Comparison of ENCODE assay signal across 30 mouse cellular contexts in the genomic region with DNA sequence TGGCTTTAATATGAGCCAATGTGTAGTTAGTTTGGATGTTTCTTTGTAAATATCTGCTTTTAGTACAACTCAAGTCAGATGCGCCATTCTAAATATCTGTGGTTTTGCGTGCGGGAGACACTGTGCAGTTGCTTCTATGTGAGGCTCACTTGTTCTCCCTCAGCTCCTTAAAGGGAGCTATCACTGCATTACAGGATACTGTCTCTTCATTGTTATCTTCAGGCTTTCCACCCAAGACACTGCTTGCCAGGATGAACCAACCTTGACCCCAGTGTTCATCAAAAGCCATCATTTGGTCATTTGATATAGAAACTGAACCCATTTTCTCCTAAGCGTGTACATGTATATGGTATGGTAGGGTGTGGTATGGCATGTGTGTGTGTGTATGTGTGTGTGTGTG. TPM values are rescaled to one million over a fixed set of nuclear protein-coding genes. Genes with fewer than 3 reads are reported as not detected.
A peak's percentile ranks its signal among the peaks of the same experiment; 100 is the strongest.
DNase-seq lines count a peak whose midpoint lies in the region; ATAC-seq and TF ChIP-seq lines count a peak whose summit lies in the region.
"Had no signal": no experiment of that assay in that cellular context is flagged by ENCODE, and none has a peak within 500 bp of the region (broad histone marks: within the 10 kb centered on the region; RNA-seq: fewer than 3 reads in every experiment).

No protein-coding gene starts in this region.

- H3K9ac ChIP-seq in forebrain, postnatal 0 days: no peak overlapping the region
- no peak overlapping the region for H3K9ac ChIP-seq in forebrain, embryonic 12.5 days
- no peak overlapping the region for H3K9ac ChIP-seq in liver, embryonic 14.5 days (replicated peaks)
- H3K9ac ChIP-seq: embryonic facial prominence, embryonic 13.5 days; heart, embryonic 12.5 days; heart, embryonic 15.5 days; hindbrain, embryonic 13.5 days had no signal

- TF ChIP-seq EP300 in liver, embryonic 14.5 days (IDR thresholded peaks at IDR 0.05; ENCODE audit: low read depth): no peak

- H3K4me2 ChIP-seq in forebrain, postnatal 0 days (ENCODE audit: low read depth): no peak overlapping the region
- H3K4me2 ChIP-seq in forebrain, embryonic 12.5 days: no peak overlapping the region
- H3K4me2 ChIP-seq in liver, embryonic 14.5 days (ENCODE audit: low read depth): no peak overlapping the region
- H3K4me2 ChIP-seq: embryonic facial prominence, embryonic 13.5 days; heart, embryonic 12.5 days; heart, embryonic 15.5 days; hindbrain, embryonic 13.5 days had no signal

- TF ChIP-seq CTCF in forebrain, postnatal 0 days (IDR thresholded peaks at IDR 0.05; ENCODE audit: low read depth): no peak
- no peak for TF ChIP-seq CTCF in bone marrow, adult 2 months (IDR thresholded peaks at IDR 0.05; ENCODE audit: control insufficient read depth, insufficient read depth, low read length)
- TF ChIP-seq CTCF in liver, embryonic 14.5 days (IDR thresholded peaks at IDR 0.05; ENCODE audit: low read depth): no peak

- no peaks in the 10 kb centered on the region for H3K27me3 ChIP-seq in forebrain, postnatal 0 days (ENCODE audit: insufficient read depth, low read length)
- no peaks in the 10 kb centered on the region for H3K27me3 ChIP-seq in forebrain, embryonic 12.5 days
- no peaks in the 10 kb centered on the region for H3K27me3 ChIP-seq in liver, embryonic 14.5 days (ENCODE audit: control insufficient read depth, insufficient read depth, low read length)
- H3K27me3 ChIP-seq in embryonic facial prominence, embryonic 10.5 days (replicated peaks; ENCODE audit: low read depth, poor library complexity, severe bottlenecking): no peaks in the 10 kb centered on the region
- H3K27me3 ChIP-seq: embryonic facial prominence, embryonic 13.5 days; heart, embryonic 12.5 days; heart, embryonic 15.5 days; hindbrain, embryonic 13.5 days had no signal

- H3K9me3 ChIP-seq in forebrain, postnatal 0 days (ENCODE audit: low read length): no peaks in the 10 kb centered on the region
- H3K9me3 ChIP-seq in forebrain, embryonic 12.5 days: no peaks in the 10 kb centered on the region
- H3K9me3 ChIP-seq in liver, embryonic 14.5 days (ENCODE audit: control insufficient read depth, low read length): no peaks in the 10 kb centered on the region
- no peaks in the 10 kb centered on the region for H3K9me3 ChIP-seq in embryonic facial prominence, embryonic 10.5 days
- H3K9me3 ChIP-seq: embryonic facial prominence, embryonic 13.5 days; forebrain, embryonic 10.5 days; heart, embryonic 12.5 days; heart, embryonic 15.5 days; hindbrain, embryonic 10.5 days; hindbrain, embryonic 13.5 days had no signal

- no peak for ATAC-seq in forebrain, postnatal 0 days
- no peak for ATAC-seq in forebrain, embryonic 12.5 days (ENCODE audit: low FRiP score)
- ATAC-seq in liver, embryonic 14.5 days (ENCODE audit: insufficient read depth): peak; percentile 60; the same call in 1 of the 2 replicates
- ATAC-seq in megakaryocyte progenitor cell, adult 5-6 weeks (replicated peaks; ENCODE audit: poor library complexity): peak; percentile 38
- ATAC-seq: activated CD4-positive, CD25-positive, alpha-beta regulatory T cell, adult 4 months; forebrain, embryonic 14.5 days; hindbrain, embryonic 16.5 days had no signal

- H3K4me1 ChIP-seq in forebrain, postnatal 0 days (ENCODE audit: insufficient read depth): no peaks in the 10 kb centered on the region
- H3K4me1 ChIP-seq in forebrain, embryonic 12.5 days: no peaks in the 10 kb centered on the region
- H3K4me1 ChIP-seq in bone marrow, adult 2 months (ENCODE audit: control insufficient read depth, insufficient read depth, low read length): peaks cover 3% of the 10 kb centered on the region
- peaks cover 10 to 25% of the 10 kb centered on the region in 2 experiments for H3K4me1 ChIP-seq in liver, embryonic 14.5 days (replicated peaks; ENCODE audit: control insufficient read depth in 2 of 2, insufficient read depth in 2 of 2, low read length in 1 of 2)
- H3K4me1 ChIP-seq in embryonic facial prominence, embryonic 10.5 days: no peaks in the 10 kb centered on the region
- H3K4me1 ChIP-seq: embryonic facial prominence, embryonic 13.5 days; forebrain, embryonic 10.5 days; hindbrain, embryonic 10.5 days; hindbrain, embryonic 13.5 days had no signal

- TF ChIP-seq POLR2A in bone marrow, adult 2 months (IDR thresholded peaks at IDR 0.05; ENCODE audit: borderline replicate concordance, control insufficient read depth, low read depth, low read length): no peak

- DNase-seq in forebrain, postnatal 0 days: no peak
- DNase-seq in liver, embryonic 14.5 days (ENCODE audit: low read depth in 3 of 3, low spot score in 3 of 3): no peak
- DNase-seq in layer of hippocampus, adult 18-20 months (ENCODE audit: low spot score in 2 of 2): no peak
- DNase-seq in adrenal gland, postnatal 14 days: no peak
- no peak for DNase-seq in embryonic facial prominence, embryonic 10.5 days (ENCODE audit: low spot score)
- DNase-seq: adrenal gland, adult 8-10 months; adrenal gland, postnatal 36 days; cerebellum, adult 11 months; cerebellum, adult 2 months; cerebellum, adult 9-11 months; cerebellum, postnatal 25 days; gastrocnemius, postnatal 25 days; heart, adult 18-20 months; heart, postnatal 10 days; heart, postnatal 36 days had no signal

- H3K27ac ChIP-seq in forebrain, postnatal 0 days (ENCODE audit: low read depth, low read length): peak overlapping the region; percentile 66
- no peak overlapping the region for H3K27ac ChIP-seq in forebrain, embryonic 12.5 days
- 0 out of 2 replicates have a peak overlapping the region, but pooled peaks have one; percentile 16 for H3K27ac ChIP-seq in bone marrow, adult 2 months (ENCODE audit: control insufficient read depth, insufficient read depth, low read depth, low read length, poor library complexity)
- H3K27ac ChIP-seq in liver, embryonic 14.5 days: no peak overlapping the region
- no peak overlapping the region for H3K27ac ChIP-seq in embryonic facial prominence, embryonic 10.5 days (replicated peaks)
- H3K27ac ChIP-seq: embryonic facial prominence, embryonic 13.5 days; forebrain, embryonic 10.5 days; heart, embryonic 15.5 days; hindbrain, embryonic 10.5 days; hindbrain, embryonic 13.5 days had no signal

- 95% methylated on average over 4 of the region's 4 CpGs for WGBS in forebrain, postnatal 0 days
- 97% methylated on average over 4 of the region's 4 CpGs for WGBS in forebrain, embryonic 12.5 days
- 77% methylated on average over 4 of the region's 4 CpGs for WGBS in bone marrow, adult 2 months
- WGBS in liver, embryonic 14.5 days (ENCODE audit: insufficient replicate concordance): 64% methylated on average over 4 of the region's 4 CpGs
- 93% methylated on average over 4 of the region's 4 CpGs for WGBS in embryonic facial prominence, embryonic 10.5 days

- no peak overlapping the region for H3K4me3 ChIP-seq in forebrain, postnatal 0 days (ENCODE audit: low read depth, low read length)
- H3K4me3 ChIP-seq in forebrain, embryonic 12.5 days (replicated peaks): no peak overlapping the region
- no peak overlapping the region for H3K4me3 ChIP-seq in bone marrow, adult 2 months (replicated peaks; ENCODE audit: control insufficient read depth, low read depth, low read length)
- no peak overlapping the region for H3K4me3 ChIP-seq in liver, embryonic 14.5 days (ENCODE audit: insufficient read depth in 1 of 2, low read depth in 2 of 2, low read length in 2 of 2)
- H3K4me3 ChIP-seq in embryonic facial prominence, embryonic 10.5 days: no peak overlapping the region
- H3K4me3 ChIP-seq: embryonic facial prominence, embryonic 13.5 days; forebrain, embryonic 10.5 days; heart, embryonic 12.5 days; heart, embryonic 15.5 days; hindbrain, embryonic 10.5 days; hindbrain, embryonic 13.5 days had no signal

- no peaks in the 10 kb centered on the region for H3K36me3 ChIP-seq in forebrain, postnatal 0 days (ENCODE audit: insufficient read depth)
- peaks cover 28% of the 10 kb centered on the region for H3K36me3 ChIP-seq in forebrain, embryonic 12.5 days (replicated peaks)
- no peaks in the 10 kb centered on the region for H3K36me3 ChIP-seq in liver, embryonic 14.5 days (replicated peaks; ENCODE audit: control insufficient read depth, insufficient read depth, low read depth)
- H3K36me3 ChIP-seq in embryonic facial prominence, embryonic 10.5 days (replicated peaks): peaks cover 71% of the 10 kb centered on the region
- H3K36me3 ChIP-seq: heart, embryonic 15.5 days had no signal

RNA-seq across cellular contexts. Expression of a gene that starts 57.4 kb away (rescaled TPM):
- total RNA-seq in forebrain, postnatal 0 days (2014; rRNA removed): 33.6 and 54.7 TPM in 2 replicates
- 15.2 and 20.5 TPM in 2 replicates for polyA plus RNA-seq in forebrain, postnatal 0 days (2015; fragmentation: Nextera tagmentation; extraction: Ambion mirVana)
- polyA plus RNA-seq in forebrain, embryonic 12.5 days (2016; fragmentation: Nextera tagmentation; extraction: Ambion mirVana): 1.5 and 3.2 TPM in 2 replicates
- 1.00 and 1.0 TPM in 2 replicates for polyA plus RNA-seq in bone marrow, adult 2 months (2011; ENCODE audit: insufficient read depth, insufficient read length, low replicate concordance, missing spikeins)
- polyA plus RNA-seq in liver, embryonic 14.5 days (2012; rRNA removed): 0.06 and 0.08 TPM in 2 replicates
- polyA plus RNA-seq in liver, embryonic 14.5 days (2014; fragmentation: Nextera tagmentation; extraction: Ambion mirVana): 0.06 and 0.17 TPM in 2 replicates
- total RNA-seq in megakaryocyte progenitor cell, adult 5-6 weeks (2015): not detected in 2 replicates
- not detected in 2 replicates for total RNA-seq in megakaryocyte progenitor cell, adult 5-6 weeks (2017)
- total RNA-seq in layer of hippocampus, adult 18-20 months (2021): 1 to 10 TPM; 2.0 to 3.2 TPM
- total RNA-seq in adrenal gland, postnatal 14 days (2021): 0.44 and 0.49 TPM in 2 replicates
- polyA plus RNA-seq in embryonic facial prominence, embryonic 10.5 days (2016; fragmentation: Nextera tagmentation; extraction: Ambion mirVana): 0.52 TPM in 1 of 2 replicates, not detected in the other
- total RNA-seq: common myeloid progenitor, adult 5-6 weeks; ES-E14; gastrocnemius, adult 8-10 months; gastrocnemius, postnatal 25 days had no signal
- polyA plus RNA-seq: activated CD4-positive, CD25-positive, alpha-beta regulatory T cell, adult 4 months; forebrain, embryonic 10.5 days; heart, embryonic 12.5 days had no signal

Comparison
In these comparisons a context has a peak if more than half of its experiments do, and no peak if none do; other contexts are left out.
1. H3K27ac ChIP-seq: peak in forebrain, postnatal 0 days (single experiment) and bone marrow, adult 2 months (single experiment); none in forebrain, embryonic 12.5 days (single experiment), liver, embryonic 14.5 days (single experiment) and embryonic facial prominence, embryonic 10.5 days (single experiment).
2. ATAC-seq: peak in liver, embryonic 14.5 days (single experiment) and megakaryocyte progenitor cell, adult 5-6 weeks (single experiment); none in forebrain, postnatal 0 days (single experiment) and forebrain, embryonic 12.5 days (single experiment).